Mouse (Mus musculus) adrenal gland, postnatal 25 days (tissue): ENCODE data around the gene March11. TPM values are rescaled to one million over a fixed set of nuclear protein-coding genes. Genes with fewer than 3 reads are reported as not detected.

ENCODE experiments used
- DNase-seq: peaks from one replicate; pipeline ENCODE4 v3.0.0; 2021; ENCODE audit warnings: mixed read lengths
- total RNA-seq: library from RNA; stranded (reverse); gene quantifications from 2 replicates; pipeline ENCODE4 v1.2.3, GENCODE M21; 2021

March11 gene
- total RNA-seq, 1 experiment from 2014 or later, result 0.61 TPM

GRCm38 (mm10) chr15:26374946-26375345 is 66.1 kb downstream of the March11 start:
- no peak for DNase-seq

- no peak for DNase-seq
Observed at GRCm38 (mm10) chr15:26377355-26377754, 68.5 kb downstream of the March11 start.

- no peak for DNase-seq
Observed at GRCm38 (mm10) chr15:26378879-26379278, 70.0 kb downstream of the March11 start.

GRCm38 (mm10) chr15:26379831-26380230 is 71.0 kb downstream of the March11 start:
- no peak for DNase-seq

- DNase-seq, result no peak
Observed at GRCm38 (mm10) chr15:26380844-26381243, 72.0 kb downstream of the March11 start.

- DNase-seq, result no peak
Observed at GRCm38 (mm10) chr15:26390001-26390400, 81.2 kb downstream of the March11 start.

GRCm38 (mm10) chr15:26396556-26396955 is 87.7 kb downstream of the March11 start:
- no peak for DNase-seq

GRCm38 (mm10) chr15:26425284-26425683 is 116.4 kb downstream of the March11 start:
- DNase-seq, result no peak

- DNase-seq, result no peak
Observed at GRCm38 (mm10) chr15:26426231-26426630, 117.4 kb downstream of the March11 start.

GRCm38 (mm10) chr15:26430565-26430964 is 121.7 kb downstream of the March11 start:
- DNase-seq, result no peak

- no peak for DNase-seq
Observed at GRCm38 (mm10) chr15:26432676-26433075, 123.8 kb downstream of the March11 start.

- no peak for DNase-seq
Observed at GRCm38 (mm10) chr15:26435725-26436124, 126.9 kb downstream of the March11 start.

GRCm38 (mm10) chr15:26437113-26437512 is 128.3 kb downstream of the March11 start:
- no peak for DNase-seq
